Mouse (Mus musculus): Measurements from ENCODE around the gene Serpine2. TPM values are rescaled to one million over a fixed set of nuclear protein-coding genes. Genes with fewer than 3 reads are reported as not detected.
A peak's percentile ranks its signal among the peaks of the same experiment; 100 is the strongest.

Gene Serpine2
- polyA plus RNA-seq, 1 experiment from 2014 or later, result 63.8 TPM

DNA sequence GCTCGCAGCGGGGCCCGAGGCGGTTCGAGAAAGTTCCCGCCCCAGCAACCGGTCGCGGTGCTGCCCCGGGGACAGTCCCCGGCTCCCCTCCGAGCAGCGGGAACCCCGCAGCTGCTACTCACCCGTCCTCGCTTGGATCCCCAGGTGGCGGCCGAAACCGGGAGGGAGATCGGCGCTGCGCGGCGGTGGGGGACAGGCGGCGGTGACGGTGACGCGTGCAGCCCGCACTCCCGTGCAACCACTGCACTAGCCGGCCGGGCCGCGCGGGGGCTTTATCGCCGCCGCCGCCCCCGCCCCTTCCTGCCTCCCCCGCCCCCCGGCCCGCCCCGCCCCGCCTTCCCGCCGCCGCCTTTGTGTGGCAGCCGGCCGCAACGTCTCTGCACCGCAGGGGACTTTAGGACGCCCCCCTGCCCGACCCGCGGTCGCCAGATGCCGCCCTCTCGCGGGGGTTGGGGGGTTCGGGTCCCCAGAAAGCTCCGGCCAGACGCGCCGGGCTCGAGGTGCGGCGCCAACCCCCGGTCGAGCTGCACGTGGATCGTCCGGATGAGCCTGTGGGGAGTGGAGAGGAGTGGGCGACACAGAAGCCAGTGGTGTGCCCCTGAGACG, 2.5 kb downstream of the Serpine2 start:
- Histone ChIP-seq H3K9ac (ENCODE audit: low read length) (peak overlapping the region; percentile 77), H3K4me2 (peak overlapping the region; percentile 97), H3K27ac (ENCODE audit: low read depth, low read length) (no peak overlapping the region), H3K9me3 (ENCODE audit: control insufficient read depth, low read length) (no peaks in the 10 kb centered on the region), H3K27me3 (ENCODE audit: control insufficient read depth, insufficient read depth, low read length) (peaks cover 12% of the 10 kb centered on the region), H3K36me3 (ENCODE audit: control insufficient read depth, insufficient read depth, low read length) (no peaks in the 10 kb centered on the region), H3K4me3 (ENCODE audit: low read depth, low read length) (peak overlapping the region; percentile 67), H3K4me1 (ENCODE audit: control insufficient read depth, insufficient read depth, low read length) (peaks cover 16% of the 10 kb centered on the region)
- DNase-seq (ENCODE audit: low spot score, missing footprints) (no peak), ATAC-seq (ENCODE audit: low FRiP score) (peak; percentile 75)
- WGBS, result 1% methylated on average over 47 of the region's 76 CpGs

- H3K27ac ChIP-seq (ENCODE audit: low read depth, low read length), result no peak overlapping the region
- peak; percentile 8; the same call in 1 of the 2 replicates for ATAC-seq (ENCODE audit: low FRiP score)
- 2% methylated on average over 32 of the region's 32 CpGs for WGBS
- peak overlapping the region; percentile 97 for H3K4me2 ChIP-seq
- peaks cover 12% of the 10 kb centered on the region for H3K27me3 ChIP-seq (ENCODE audit: control insufficient read depth, insufficient read depth, low read length)
- H3K36me3 ChIP-seq (ENCODE audit: control insufficient read depth, insufficient read depth, low read length), result no peaks in the 10 kb centered on the region
- H3K4me1 ChIP-seq (ENCODE audit: control insufficient read depth, insufficient read depth, low read length), result peaks cover 16% of the 10 kb centered on the region
- no peaks in the 10 kb centered on the region for H3K9me3 ChIP-seq (ENCODE audit: control insufficient read depth, low read length)
- H3K4me3 ChIP-seq (ENCODE audit: low read depth, low read length), result peak overlapping the region; percentile 67
- H3K9ac ChIP-seq (ENCODE audit: low read length), result peak overlapping the region; percentile 77
- peak; percentile 96 for DNase-seq (ENCODE audit: low spot score, missing footprints)
These were observed 3.1 kb downstream of the Serpine2 start for GRCm38 (mm10) chr1:79857681-79858388.

DNA sequence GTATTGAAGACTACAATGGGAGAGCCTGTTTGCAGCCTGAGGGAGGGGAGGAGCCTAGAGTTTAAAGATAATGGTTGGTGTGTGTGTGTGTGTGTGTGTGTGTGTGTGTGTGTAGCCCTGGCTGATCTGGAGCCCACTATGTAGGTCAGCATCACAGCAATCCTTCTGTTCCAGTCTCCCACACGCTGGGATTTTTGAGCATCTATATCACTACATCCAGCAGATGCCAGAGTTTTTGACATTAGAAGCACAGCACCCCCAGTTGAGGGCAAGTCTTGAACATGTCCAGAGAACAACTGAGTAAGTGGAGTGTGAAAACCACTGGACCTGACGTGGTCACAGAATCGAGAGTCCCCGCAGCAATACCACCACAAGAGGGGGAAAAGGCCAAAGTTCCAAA, 4.2 kb downstream of the Serpine2 start:
- 46% methylated on average over 4 of the region's 4 CpGs for WGBS
- Histone ChIP-seq H3K4me2 (no peak overlapping the region), H3K36me3 (ENCODE audit: control insufficient read depth, insufficient read depth, low read length) (no peaks in the 10 kb centered on the region), H3K9me3 (ENCODE audit: control insufficient read depth, low read length) (no peaks in the 10 kb centered on the region), H3K9ac (ENCODE audit: low read length) (no peak overlapping the region), H3K4me1 (ENCODE audit: control insufficient read depth, insufficient read depth, low read length) (peaks cover 11% of the 10 kb centered on the region), H3K27ac (ENCODE audit: low read depth, low read length) (no peak overlapping the region), H3K27me3 (ENCODE audit: control insufficient read depth, insufficient read depth, low read length) (peaks cover 12% of the 10 kb centered on the region), H3K4me3 (ENCODE audit: low read depth, low read length) (no peak overlapping the region)
- DNase-seq (ENCODE audit: low spot score, missing footprints) (no peak), ATAC-seq (ENCODE audit: low FRiP score) (no peak)

DNA sequence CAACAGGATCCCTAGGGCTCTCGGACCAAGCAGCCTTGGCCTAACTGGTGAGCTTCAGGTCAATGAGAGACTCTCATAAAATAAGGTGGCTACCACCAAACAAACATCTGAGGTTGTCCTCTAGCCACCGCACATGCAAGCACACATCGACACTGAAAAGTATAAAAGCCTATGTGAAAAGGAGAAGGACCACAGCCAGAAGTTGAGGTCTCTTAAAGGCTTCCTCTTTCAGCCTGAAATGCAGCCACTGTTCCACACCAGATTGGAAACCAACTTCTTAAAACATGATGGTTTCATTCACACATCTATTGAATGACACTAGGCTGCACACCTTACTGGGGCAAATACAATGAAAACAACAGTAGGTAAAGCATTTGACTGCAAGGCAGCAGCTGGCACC, 7.5 kb downstream of the Serpine2 start:
- Histone ChIP-seq H3K36me3 (ENCODE audit: control insufficient read depth, insufficient read depth, low read length) (no peaks in the 10 kb centered on the region), H3K27me3 (ENCODE audit: control insufficient read depth, insufficient read depth, low read length) (peaks cover 7% of the 10 kb centered on the region; the same call in 1 of the 2 replicates), H3K9ac (ENCODE audit: low read length) (no peak overlapping the region), H3K4me1 (ENCODE audit: control insufficient read depth, insufficient read depth, low read length) (no peaks in the 10 kb centered on the region), H3K4me3 (ENCODE audit: low read depth, low read length) (no peak overlapping the region), H3K9me3 (ENCODE audit: control insufficient read depth, low read length) (no peaks in the 10 kb centered on the region), H3K4me2 (no peak overlapping the region), H3K27ac (ENCODE audit: low read depth, low read length) (no peak overlapping the region)
- DNase-seq (ENCODE audit: low spot score, missing footprints), result no peak
- ATAC-seq (ENCODE audit: low FRiP score), result no peak
- WGBS, result 98% methylated on average over 3 of the region's 3 CpGs

DNA sequence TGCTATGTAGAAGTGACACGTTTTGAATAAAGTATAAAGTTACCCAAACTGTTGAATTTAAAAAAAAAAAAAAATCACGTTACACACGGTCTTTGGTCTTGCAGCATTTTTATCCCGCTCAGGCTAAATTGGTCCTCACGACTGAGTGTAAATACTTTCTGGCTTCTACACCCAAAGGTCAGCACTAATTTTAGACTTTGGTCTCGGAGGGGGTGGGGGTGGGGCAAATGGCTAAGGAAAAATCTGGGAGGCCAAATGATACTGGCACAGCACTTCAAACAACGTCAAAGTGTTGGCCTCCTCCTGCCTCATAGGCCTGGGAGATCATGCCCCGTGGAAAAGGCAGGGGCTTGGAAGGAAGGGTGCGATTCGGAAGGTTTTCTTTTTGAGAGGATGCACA, 10.6 kb downstream of the Serpine2 start:
- H3K27me3 ChIP-seq (ENCODE audit: control insufficient read depth, insufficient read depth, low read length), result no peaks in the 10 kb centered on the region
- no peak for ATAC-seq (ENCODE audit: low FRiP score)

DNA sequence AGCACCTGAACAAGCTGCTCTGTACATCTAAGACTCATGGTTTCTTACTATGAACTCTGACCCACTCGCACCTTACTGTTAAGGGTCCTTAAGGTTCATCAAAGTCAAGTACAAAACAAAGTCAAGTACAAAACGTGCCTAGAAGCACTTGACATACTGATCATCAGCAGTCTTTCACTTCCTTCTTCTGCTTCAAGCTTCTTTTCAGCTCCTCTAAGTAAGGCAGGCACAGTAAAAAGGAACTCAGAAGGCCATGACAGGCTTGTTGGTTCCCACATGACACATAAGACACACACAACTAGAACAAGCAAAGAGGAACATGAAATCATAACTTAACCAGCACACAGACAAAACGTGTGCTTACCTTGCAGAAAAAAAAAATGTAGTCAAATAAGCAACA, 12.3 kb downstream of the Serpine2 start:
- no peaks in the 10 kb centered on the region for H3K4me1 ChIP-seq (ENCODE audit: control insufficient read depth, insufficient read depth, low read length)
- H3K36me3 ChIP-seq (ENCODE audit: control insufficient read depth, insufficient read depth, low read length), result no peaks in the 10 kb centered on the region
- DNase-seq (ENCODE audit: low spot score, missing footprints) (no peak), ATAC-seq (ENCODE audit: low FRiP score) (no peak)
- no peak overlapping the region for H3K9ac ChIP-seq (ENCODE audit: low read length)
- H3K9me3 ChIP-seq (ENCODE audit: control insufficient read depth, low read length), result no peaks in the 10 kb centered on the region
- no peak overlapping the region for H3K27ac ChIP-seq (ENCODE audit: low read depth, low read length)
- 79% methylated on average over 3 of the region's 3 CpGs for WGBS
- no peak overlapping the region for H3K4me3 ChIP-seq (ENCODE audit: low read depth, low read length)
- no peaks in the 10 kb centered on the region for H3K27me3 ChIP-seq (ENCODE audit: control insufficient read depth, insufficient read depth, low read length)
- H3K4me2 ChIP-seq, result no peak overlapping the region

More for the DNA sequence above, 10.6 kb downstream of the Serpine2 start:
- no peaks in the 10 kb centered on the region for H3K4me1 ChIP-seq (ENCODE audit: control insufficient read depth, insufficient read depth, low read length)
- H3K4me2 ChIP-seq, result no peak overlapping the region
- no peaks in the 10 kb centered on the region for H3K9me3 ChIP-seq (ENCODE audit: control insufficient read depth, low read length)
- H3K4me3 ChIP-seq (ENCODE audit: low read depth, low read length), result no peak overlapping the region
- WGBS, result 84% methylated on average over 10 of the region's 10 CpGs
- no peak overlapping the region for H3K27ac ChIP-seq (ENCODE audit: low read depth, low read length)
- H3K36me3 ChIP-seq (ENCODE audit: control insufficient read depth, insufficient read depth, low read length), result no peaks in the 10 kb centered on the region
- no peak overlapping the region for H3K9ac ChIP-seq (ENCODE audit: low read length)
- no peak for DNase-seq (ENCODE audit: low spot score, missing footprints)

GRCm38 (mm10) chr1:79846891-79847290, 14.1 kb downstream of the Serpine2 start:
- no peaks in the 10 kb centered on the region for H3K4me1 ChIP-seq (ENCODE audit: control insufficient read depth, insufficient read depth, low read length)
- H3K27ac ChIP-seq (ENCODE audit: low read depth, low read length), result no peak overlapping the region
- no peak overlapping the region for H3K9ac ChIP-seq (ENCODE audit: low read length)
- H3K36me3 ChIP-seq (ENCODE audit: control insufficient read depth, insufficient read depth, low read length), result no peaks in the 10 kb centered on the region
- H3K9me3 ChIP-seq (ENCODE audit: control insufficient read depth, low read length), result no peaks in the 10 kb centered on the region
- H3K4me3 ChIP-seq (ENCODE audit: low read depth, low read length), result no peak overlapping the region
- no peaks in the 10 kb centered on the region for H3K27me3 ChIP-seq (ENCODE audit: control insufficient read depth, insufficient read depth, low read length)
- no peak overlapping the region for H3K4me2 ChIP-seq
- WGBS, result 86% methylated on average over 2 of the region's 2 CpGs
- DNase-seq (ENCODE audit: low spot score, missing footprints), result no peak
- no peak for ATAC-seq (ENCODE audit: low FRiP score)

DNA sequence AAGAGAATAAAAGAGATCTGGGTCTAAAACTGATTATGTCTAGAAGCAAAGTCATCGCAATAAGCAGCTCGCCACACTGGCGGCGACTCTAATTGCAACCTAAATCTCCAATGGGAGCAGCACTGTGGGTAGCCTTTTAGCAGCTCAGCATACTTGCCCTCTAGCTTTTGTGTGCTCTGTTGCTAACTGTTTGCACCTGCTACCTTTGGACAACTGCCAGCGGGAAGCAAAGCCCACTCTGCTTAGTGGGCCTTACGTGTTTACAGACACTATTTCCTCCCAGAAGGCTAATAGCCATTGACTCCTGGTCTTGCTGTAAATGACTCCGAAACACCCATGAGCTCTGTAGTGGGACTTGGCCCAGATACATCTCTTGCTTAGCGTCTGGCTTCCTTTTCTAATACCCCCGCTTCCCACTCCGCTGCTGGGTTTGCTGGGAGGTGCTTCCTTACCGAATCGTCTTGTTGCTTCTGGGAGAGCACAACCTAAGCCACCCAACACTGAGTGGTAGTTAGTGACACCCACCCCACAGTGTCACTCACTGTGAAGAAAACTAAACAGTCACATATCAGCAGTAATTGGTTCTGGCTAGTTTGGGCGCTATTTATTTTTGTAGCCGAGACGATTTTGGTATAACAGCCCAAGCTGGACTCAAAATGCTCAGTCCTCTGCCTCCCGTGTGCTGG, 28.1 kb downstream of the Serpine2 start:
- Histone ChIP-seq H3K4me2 (no peak overlapping the region), H3K27me3 (ENCODE audit: control insufficient read depth, insufficient read depth, low read length) (no peaks in the 10 kb centered on the region), H3K9me3 (ENCODE audit: control insufficient read depth, low read length) (no peaks in the 10 kb centered on the region), H3K27ac (ENCODE audit: low read depth, low read length) (no peak overlapping the region), H3K4me3 (ENCODE audit: low read depth, low read length) (no peak overlapping the region), H3K36me3 (ENCODE audit: control insufficient read depth, insufficient read depth, low read length) (no peaks in the 10 kb centered on the region), H3K9ac (ENCODE audit: low read length) (no peak overlapping the region), H3K4me1 (ENCODE audit: control insufficient read depth, insufficient read depth, low read length) (no peaks in the 10 kb centered on the region)
- DNase-seq (ENCODE audit: low spot score, missing footprints) (peak; percentile 83), ATAC-seq (ENCODE audit: low FRiP score) (peak; percentile 54; the same call in 1 of the 2 replicates)
- 79% methylated on average over 16 of the region's 16 CpGs for WGBS

Measured in midbrain, embryonic 11.5 days (tissue).